Mouse (Mus musculus) thymus, postnatal 10 days (tissue): ENCODE measurements around the gene Car11.

Experiments
- DNase-seq, 2 experiments: peaks; one replicate each; pipeline ENCODE4 v3.0.0; 2021; ENCODE audit warnings: low spot score in 2 of 2

The Car11 gene

GRCm38 (mm10) chr7:45723301-45723700, 23.7 kb downstream of the Car11 start:
- no peak for DNase-seq

GRCm38 (mm10) chr7:45723781-45724180, 24.1 kb downstream of the Car11 start:
- no peak for DNase-seq

GRCm38 (mm10) chr7:45725151-45725550, 25.5 kb downstream of the Car11 start:
- DNase-seq: no peak

- no peak for DNase-seq
Measured at GRCm38 (mm10) chr7:45725713-45726112, 26.1 kb downstream of the Car11 start, which contains the start of gene Spaca4. Gene Spaca4, minus strand, starts transcription at chr7:45725813.

- DNase-seq: no peak
Measured at GRCm38 (mm10) chr7:45726419-45726818, 26.8 kb downstream of the Car11 start.

- DNase-seq: no peak
Measured at GRCm38 (mm10) chr7:45727625-45728024, 28.0 kb downstream of the Car11 start.

GRCm38 (mm10) chr7:45730727-45731431, 31.2 kb downstream of the Car11 start:
- peak in 1 of 2 experiments; percentile 70 for DNase-seq

- peak; percentile 80 to 81 for DNase-seq
Measured at GRCm38 (mm10) chr7:45733477-45733876, 33.8 kb downstream of the Car11 start.

GRCm38 (mm10) chr7:45739162-45739763, 39.6 kb downstream of the Car11 start:
- peak; percentile 63 to 87 for DNase-seq

GRCm38 (mm10) chr7:45739820-45740219, 40.2 kb downstream of the Car11 start:
- DNase-seq: no peak

- DNase-seq: no peak
Measured at GRCm38 (mm10) chr7:45741308-45741707, 41.7 kb downstream of the Car11 start.

GRCm38 (mm10) chr7:45741777-45742176, 42.1 kb downstream of the Car11 start:
- peak; percentile 42 to 47 for DNase-seq

- no peak for DNase-seq
Measured at GRCm38 (mm10) chr7:45742338-45742737, 42.7 kb downstream of the Car11 start.

- DNase-seq: no peak
Measured at GRCm38 (mm10) chr7:45744387-45744786, 44.7 kb downstream of the Car11 start.

GRCm38 (mm10) chr7:45746518-45746917, 46.9 kb downstream of the Car11 start:
- no peak for DNase-seq

- DNase-seq: no peak
Measured at GRCm38 (mm10) chr7:45747450-45747849, 47.8 kb downstream of the Car11 start.

GRCm38 (mm10) chr7:45748110-45748509, 48.5 kb downstream of the Car11 start:
- no peak for DNase-seq

- no peak for DNase-seq
Measured at GRCm38 (mm10) chr7:45749401-45749800, 49.8 kb downstream of the Car11 start.

GRCm38 (mm10) chr7:45750162-45750561, 50.5 kb downstream of the Car11 start:
- no peak for DNase-seq
